Mouse (Mus musculus) retina, embryonic 14.5 days (tissue): Measurements from ENCODE around the gene Sh3gl1.

ENCODE experiments used
- DNase-seq: peaks from one replicate; pipeline ENCODE4 v3.0.0-alpha.2; 2015; ENCODE audit warnings: low spot score

The Sh3gl1 gene

DNA sequence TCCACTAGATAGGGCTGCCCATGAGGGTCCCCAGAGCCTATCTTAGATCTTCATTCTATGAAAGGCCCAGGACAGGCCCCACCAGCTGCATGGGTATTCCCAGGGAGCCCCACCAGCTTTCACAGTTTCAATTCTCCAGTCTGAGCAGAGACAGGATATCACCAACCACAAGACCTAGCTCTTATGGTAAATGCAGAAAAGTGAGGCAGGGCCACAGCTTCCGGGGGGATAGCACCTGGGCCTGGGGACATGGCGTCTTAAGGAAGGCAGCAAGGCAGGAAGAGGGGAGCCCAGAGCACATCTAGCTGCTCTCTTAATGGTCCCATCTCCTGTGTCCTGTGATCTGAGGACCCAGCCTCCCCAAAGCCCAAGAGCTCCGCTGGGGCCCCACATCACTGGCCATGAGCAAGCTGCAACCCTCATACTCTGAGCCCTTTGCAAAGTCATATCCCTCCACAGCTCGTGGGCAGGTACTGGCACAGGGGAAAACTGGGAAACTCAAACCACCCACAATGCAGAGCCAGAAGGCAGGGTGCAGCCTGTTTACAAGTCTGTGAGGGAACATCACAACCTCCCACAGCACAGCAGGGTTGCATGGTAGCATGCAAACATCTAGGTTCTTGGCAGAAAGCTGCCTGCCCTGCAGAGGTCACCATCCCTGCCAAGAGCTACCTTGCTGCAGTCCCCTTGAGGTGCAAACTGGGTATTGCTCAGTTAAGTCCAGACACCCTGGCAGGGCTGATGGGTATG, 15.1 kb downstream of the Sh3gl1 start:
- DNase-seq, result no peak

GRCm38 (mm10) chr17:56020400-56021084, 15.9 kb downstream of the Sh3gl1 start:
- no peak for DNase-seq

DNA sequence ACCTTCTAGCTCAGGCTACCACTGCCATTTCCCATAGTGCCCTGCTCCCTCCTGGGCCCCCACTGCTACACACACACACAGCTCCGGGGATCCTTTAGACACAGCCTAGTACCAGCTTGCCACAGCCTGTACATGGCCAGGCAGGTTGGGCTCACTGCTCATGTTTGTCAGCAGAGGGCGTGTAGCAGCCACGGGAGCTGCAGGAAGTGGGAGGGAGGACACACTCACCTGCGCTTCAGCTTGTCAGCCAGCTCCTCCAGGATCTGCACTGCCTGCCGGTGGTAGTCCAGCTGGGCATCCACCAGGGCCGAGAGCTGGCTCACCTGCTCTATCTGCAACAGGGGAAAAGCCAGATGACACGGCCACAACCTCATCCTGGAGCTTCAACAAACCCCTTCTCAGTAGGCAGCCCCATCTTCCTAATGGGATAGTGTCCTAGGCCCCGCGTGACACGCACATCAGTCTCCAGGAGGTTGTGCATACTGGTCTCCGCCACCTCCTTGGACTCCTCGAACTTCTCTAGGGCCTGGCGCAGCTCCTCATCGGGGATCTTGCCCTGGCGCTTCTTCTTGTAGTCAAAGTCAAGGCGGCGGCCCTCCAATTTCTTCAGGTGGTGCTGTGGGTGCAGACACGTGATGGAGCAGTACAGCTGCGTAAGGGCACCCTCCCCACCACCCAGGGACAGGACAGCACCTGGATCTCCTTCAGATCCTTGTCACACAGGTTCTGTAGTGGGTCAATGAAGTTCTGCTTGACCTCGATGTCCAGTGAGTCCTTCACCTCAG, 17.9 kb downstream of the Sh3gl1 start:
- DNase-seq, result no peak

DNA sequence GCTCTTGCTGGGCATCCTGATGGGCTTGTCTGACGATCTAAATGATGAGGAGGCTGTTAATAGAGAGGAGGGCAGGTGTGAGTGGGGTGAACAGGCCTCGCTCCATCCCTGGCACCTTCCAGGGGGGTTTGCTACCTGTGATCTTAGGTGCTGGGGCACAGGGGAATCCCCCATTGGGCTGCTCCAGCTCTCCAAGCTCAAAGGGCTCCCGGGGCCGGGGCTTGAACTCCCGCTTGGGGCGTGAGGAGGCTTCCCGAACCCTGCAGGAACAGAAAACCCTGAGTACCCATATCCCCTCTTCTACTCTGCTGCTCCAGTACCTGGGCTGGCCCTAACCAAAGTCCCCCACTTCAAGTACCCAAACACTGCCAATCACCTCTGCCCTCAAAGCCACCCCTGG, 18.6 kb downstream of the Sh3gl1 start:
- no peak for DNase-seq

DNA sequence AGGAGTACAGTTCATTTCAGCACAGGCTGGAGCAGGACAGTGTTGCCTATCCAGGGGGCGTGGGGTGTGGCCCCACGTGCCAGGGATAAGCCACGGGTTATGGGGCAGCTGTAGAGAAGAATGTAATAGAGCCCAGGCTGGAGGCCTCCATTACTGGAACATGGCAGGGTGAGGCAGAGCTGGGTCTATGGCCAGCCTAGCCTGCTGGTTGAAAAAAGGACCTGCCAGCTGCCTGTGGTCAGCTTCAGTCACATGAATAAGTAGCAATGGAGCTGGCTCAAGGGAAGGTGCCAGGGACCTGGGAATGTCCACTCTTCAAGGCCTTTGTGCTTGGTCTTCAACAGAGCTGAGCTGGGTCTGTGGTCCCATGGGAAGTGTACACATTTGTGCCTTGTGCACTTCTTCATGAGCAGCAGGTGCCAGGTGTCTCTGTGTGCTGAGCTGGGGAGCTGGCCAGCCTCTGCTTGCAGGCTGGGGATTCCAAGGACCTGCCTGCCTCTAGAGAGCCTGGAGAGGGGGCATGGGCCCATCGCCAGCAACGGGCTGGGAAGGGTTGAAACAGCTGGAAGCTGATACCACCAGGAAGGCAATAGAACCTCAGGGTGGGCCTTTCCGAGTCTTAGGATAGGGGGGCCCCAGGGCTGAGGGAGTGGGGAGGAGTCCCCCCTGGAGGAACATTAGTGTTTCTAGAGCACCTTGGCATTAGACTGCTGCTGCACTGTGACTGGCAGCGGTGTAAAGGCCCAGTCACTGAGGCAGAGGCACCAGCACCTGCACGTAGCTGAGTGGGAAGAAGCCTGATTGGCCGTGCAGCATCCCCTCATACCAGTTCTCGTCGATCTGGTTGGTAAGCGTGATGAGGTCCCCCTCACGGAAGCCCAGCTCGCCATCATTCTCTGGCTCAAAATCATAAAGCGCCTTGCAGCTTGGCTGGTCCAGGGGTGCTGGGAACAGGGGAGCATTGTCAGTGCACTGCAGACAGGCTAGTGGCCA, 19.3 kb downstream of the Sh3gl1 start:
- no peak for DNase-seq

GRCm38 (mm10) chr17:56016382-56016781, 20.1 kb downstream of the Sh3gl1 start:
- no peak for DNase-seq

DNA sequence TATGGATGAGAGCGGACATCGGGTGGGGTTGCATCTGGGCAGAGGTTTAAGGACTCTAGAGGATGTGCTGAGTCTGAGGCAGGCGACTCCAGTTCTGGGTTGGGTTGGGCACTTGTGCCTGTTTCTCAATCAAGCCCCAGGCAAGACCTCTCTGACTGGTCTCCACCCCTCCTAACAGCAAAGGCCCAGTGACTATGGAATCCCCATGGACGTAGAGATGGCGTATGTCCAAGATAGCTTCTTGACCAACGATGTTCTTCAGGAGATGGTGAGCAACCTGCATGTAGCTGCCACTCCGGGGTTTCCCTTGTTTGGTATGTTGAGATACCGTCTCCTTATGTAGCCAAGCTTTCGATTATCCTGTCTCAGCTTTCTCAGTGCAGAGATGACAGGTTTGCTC, 21.1 kb downstream of the Sh3gl1 start:
- no peak for DNase-seq

DNA sequence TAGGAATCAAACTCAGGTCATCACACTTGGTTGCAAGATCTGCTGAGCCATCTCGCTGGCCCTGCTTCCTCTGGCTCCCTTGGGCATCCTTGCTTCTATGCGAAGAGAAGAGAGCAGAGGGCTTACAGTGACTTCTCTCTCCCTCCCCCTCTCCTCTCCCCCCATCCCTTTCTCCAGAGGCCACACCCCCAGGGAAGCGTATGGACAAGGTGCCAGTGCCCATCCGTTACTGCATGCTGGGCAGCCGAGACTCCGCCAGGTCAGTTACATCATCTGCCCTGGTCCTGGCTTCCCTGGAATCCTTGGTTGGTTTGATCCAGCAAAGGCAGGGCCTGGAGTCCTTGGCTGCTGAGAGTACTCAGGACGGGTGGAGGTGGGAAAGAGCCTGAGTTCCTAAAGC, 25.0 kb downstream of the Sh3gl1 start:
- DNase-seq, result no peak

- peak; percentile 85 for DNase-seq
These were observed 25.8 kb downstream of the Sh3gl1 start for GRCm38 (mm10) chr17:56010681-56011080.

DNA sequence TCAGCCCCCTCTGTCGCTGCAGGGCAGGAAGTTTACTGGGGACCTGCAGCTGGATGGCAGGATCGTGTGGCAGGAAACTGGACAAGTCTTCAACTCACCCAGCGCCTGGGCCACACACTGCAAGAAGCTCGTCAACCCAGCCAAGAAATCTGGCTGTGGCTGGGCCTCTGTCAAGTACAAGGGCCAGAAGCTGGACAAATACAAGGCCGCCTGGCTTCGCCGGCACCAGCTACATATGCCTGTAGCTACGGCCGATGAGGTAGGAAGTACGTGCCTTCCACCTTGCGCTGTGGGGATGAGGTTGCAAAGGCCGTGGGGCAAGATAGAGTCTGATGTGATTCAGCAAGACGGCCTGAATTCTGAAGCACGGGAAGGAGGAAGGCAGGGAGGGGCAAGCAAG, 26.2 kb downstream of the Sh3gl1 start:
- no peak for DNase-seq

GRCm38 (mm10) chr17:56009962-56010240, 26.5 kb downstream of the Sh3gl1 start:
- DNase-seq, result no peak

GRCm38 (mm10) chr17:56009088-56009961, 27.1 kb downstream of the Sh3gl1 start:
- peak; percentile 87 for DNase-seq

DNA sequence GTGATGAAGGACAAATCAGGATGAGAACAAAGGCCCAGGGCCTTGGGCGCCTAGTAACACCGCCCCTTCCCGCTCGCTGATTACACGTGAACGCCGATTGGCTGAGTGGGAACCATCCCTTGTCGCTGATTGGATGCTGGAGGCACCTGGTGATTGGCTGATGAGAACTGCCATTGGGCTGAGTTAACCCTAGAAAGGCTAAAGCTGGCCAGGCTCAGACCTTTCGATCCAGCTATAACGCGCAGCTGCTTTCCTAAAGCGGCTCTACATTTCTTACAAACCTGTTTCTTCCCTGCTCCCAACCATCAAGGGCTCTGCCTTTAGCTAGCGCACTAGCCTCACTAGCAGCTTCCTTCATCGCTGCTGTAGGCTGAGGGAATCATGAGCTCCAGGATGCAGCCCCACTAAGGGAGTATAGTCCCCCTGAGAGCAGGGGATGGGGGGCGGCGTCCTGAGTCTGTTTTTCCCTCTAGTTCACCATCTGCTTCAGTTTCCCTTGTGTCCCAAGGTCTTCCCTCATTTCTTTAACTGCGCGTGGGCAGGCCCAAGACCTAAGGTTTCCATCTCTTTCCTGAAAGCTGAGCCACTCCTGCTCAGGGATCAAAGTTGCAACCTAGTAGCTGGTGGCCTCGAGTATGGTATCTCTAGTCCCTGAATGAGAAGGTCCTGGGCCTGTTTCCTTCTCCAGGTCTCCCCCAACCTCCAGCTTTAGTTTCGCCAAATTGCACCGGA, 27.9 kb downstream of the Sh3gl1 start:
- DNase-seq, result peak; percentile 98

- DNase-seq, result peak; percentile 39
These were observed 28.7 kb downstream of the Sh3gl1 start for GRCm38 (mm10) chr17:56007444-56008355.

DNA sequence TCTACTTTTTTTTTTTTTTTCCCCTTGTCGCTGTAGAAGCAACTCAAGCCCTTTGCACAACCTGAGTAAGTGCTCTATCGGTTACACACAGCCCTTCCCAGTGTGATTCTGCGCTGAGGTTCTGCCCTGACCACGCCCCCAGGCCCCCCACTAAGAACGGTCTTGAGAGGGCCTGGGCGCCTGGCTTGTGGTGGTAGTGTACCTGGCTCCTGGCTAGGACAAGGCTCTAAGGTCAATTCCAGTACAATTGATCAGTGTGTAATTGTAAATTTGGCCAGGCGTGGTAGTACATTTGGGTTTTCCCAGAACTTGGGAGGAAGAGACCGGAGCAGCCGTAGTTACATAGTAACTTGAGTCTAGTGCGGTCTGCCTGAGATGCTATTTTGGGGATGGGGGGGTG, 29.5 kb downstream of the Sh3gl1 start:
- no peak for DNase-seq

- DNase-seq, result no peak
These were observed 30.9 kb downstream of the Sh3gl1 start, which contains the start of the genes Stap2 and Mpnd for GRCm38 (mm10) chr17:56005415-56006061. TSS of gene Stap2 (minus strand) at chr17:56005584. TSS of gene Mpnd (plus strand) at chr17:56005711.

DNA sequence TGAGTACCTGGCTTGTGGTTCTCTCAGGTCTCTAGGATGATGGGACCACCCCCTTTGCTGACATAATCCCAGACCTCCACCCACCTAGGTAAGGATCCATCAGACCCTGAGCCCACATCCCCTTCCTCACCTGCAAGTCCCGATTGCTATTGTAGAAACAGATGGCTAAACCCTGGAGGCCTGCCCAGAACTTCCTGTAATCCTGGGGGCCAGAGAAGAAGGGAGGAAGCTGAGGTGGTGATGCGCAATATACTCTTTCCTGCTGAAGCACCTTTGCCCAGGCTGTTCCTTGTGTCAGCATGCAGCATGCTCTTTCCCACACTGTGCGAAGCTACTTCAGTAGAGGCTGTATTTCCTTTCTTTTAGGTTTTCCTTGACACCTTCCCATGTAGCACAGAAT, 33.4 kb downstream of the Sh3gl1 start:
- no peak for DNase-seq

GRCm38 (mm10) chr17:55999794-56000499, 36.5 kb downstream of the Sh3gl1 start:
- no peak for DNase-seq
